Mouse (Mus musculus): ENCODE results near the gene Robo1. TPM values are rescaled to one million over a fixed set of nuclear protein-coding genes. Genes with fewer than 3 reads are reported as not detected.

The Robo1 gene
- polyA plus RNA-seq (2015; fragmentation: Nextera tagmentation; extraction: Ambion mirVana): 60.7 and 66.9 TPM in 2 replicates

- no peak within 1 kb of the TSS for H3K9ac ChIP-seq
- H3K4me3 ChIP-seq: no peak within 1 kb of the TSS
- no peak for ATAC-seq (replicated peaks)
- H3K36me3 ChIP-seq (replicated peaks): no peaks in the 10 kb centered on the region
- no peak within 1 kb of the TSS for H3K4me2 ChIP-seq
- WGBS: 69% methylated on average over 8 of the region's 8 CpGs
- no peaks in the 10 kb centered on the region for H3K9me3 ChIP-seq
- H3K4me1 ChIP-seq: no peaks in the 10 kb centered on the region
- H3K27me3 ChIP-seq (replicated peaks): no peaks in the 10 kb centered on the region
- H3K27ac ChIP-seq: no peak within 1 kb of the TSS
Observed at GRCm38 (mm10) chr16:72307537-72308330, at the start of gene Robo1. TSS of gene Robo1 (plus strand) at chr16:72308306.

DNA sequence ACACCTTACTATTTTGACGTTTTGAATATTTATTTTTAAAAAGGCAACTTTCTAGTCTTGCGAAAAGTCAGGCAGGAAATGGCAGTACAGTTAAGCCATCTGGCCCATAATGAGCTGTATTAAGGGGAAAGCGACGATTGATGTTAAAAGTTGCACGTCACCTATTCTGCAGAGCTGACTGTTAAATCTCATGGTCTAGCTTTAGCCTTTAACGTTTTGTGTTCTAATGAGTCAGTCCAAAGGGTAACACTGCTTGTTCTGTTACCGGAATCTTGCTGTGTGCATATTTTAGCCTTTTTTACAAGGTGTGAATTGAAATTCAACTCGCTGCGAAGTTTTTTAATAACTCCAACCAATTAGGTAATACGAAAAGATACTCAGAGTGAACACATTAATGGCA, 40.3 kb upstream of the Robo1 start:
- Histone ChIP-seq H3K27ac (no peak overlapping the region), H3K9ac (no peak overlapping the region), H3K27me3 (replicated peaks) (no peaks in the 10 kb centered on the region), H3K4me2 (no peak overlapping the region), H3K9me3 (no peaks in the 10 kb centered on the region), H3K36me3 (replicated peaks) (no peaks in the 10 kb centered on the region), H3K4me3 (no peak overlapping the region), H3K4me1 (no peaks in the 10 kb centered on the region)
- no peak for ATAC-seq (replicated peaks)
- whole genome bisulfite sequencing: 85% methylated on average over 10 of the region's 10 CpGs

- no peak overlapping the region for H3K27ac ChIP-seq
- no peaks in the 10 kb centered on the region for H3K36me3 ChIP-seq (replicated peaks)
- H3K4me1 ChIP-seq: no peaks in the 10 kb centered on the region
- no peak overlapping the region for H3K9ac ChIP-seq
- H3K4me2 ChIP-seq: no peak overlapping the region
- H3K9me3 ChIP-seq: no peaks in the 10 kb centered on the region
- ATAC-seq (replicated peaks): no peak
- H3K4me3 ChIP-seq: no peak overlapping the region
- no peaks in the 10 kb centered on the region for H3K27me3 ChIP-seq (replicated peaks)
- WGBS: 85% methylated on average over 3 of the region's 3 CpGs
Observed at GRCm38 (mm10) chr16:72276390-72277074, 31.6 kb upstream of the Robo1 start.

- no peak overlapping the region for H3K9ac ChIP-seq
- H3K4me3 ChIP-seq: no peak overlapping the region
- no peaks in the 10 kb centered on the region for H3K4me1 ChIP-seq
- no peaks in the 10 kb centered on the region for H3K36me3 ChIP-seq (replicated peaks)
- no peak for ATAC-seq (replicated peaks)
- 75% methylated on average over 6 of the region's 6 CpGs for WGBS
- H3K27ac ChIP-seq: no peak overlapping the region
- no peaks in the 10 kb centered on the region for H3K27me3 ChIP-seq (replicated peaks)
- no peak overlapping the region for H3K4me2 ChIP-seq
- H3K9me3 ChIP-seq: no peaks in the 10 kb centered on the region
Observed at GRCm38 (mm10) chr16:72308331-72308668, 194 bp downstream of the Robo1 start.

GRCm38 (mm10) chr16:72327321-72327720, 19.2 kb downstream of the Robo1 start:
- H3K4me1 ChIP-seq: no peaks in the 10 kb centered on the region
- 83% methylated on average over 8 of the region's 8 CpGs for WGBS
- no peaks in the 10 kb centered on the region for H3K27me3 ChIP-seq (replicated peaks)
- no peaks in the 10 kb centered on the region for H3K9me3 ChIP-seq
- no peak overlapping the region for H3K4me2 ChIP-seq
- H3K4me3 ChIP-seq: no peak overlapping the region
- H3K27ac ChIP-seq: no peak overlapping the region
- H3K36me3 ChIP-seq (replicated peaks): no peaks in the 10 kb centered on the region
- ATAC-seq (replicated peaks): no peak
- H3K9ac ChIP-seq: no peak overlapping the region

DNA sequence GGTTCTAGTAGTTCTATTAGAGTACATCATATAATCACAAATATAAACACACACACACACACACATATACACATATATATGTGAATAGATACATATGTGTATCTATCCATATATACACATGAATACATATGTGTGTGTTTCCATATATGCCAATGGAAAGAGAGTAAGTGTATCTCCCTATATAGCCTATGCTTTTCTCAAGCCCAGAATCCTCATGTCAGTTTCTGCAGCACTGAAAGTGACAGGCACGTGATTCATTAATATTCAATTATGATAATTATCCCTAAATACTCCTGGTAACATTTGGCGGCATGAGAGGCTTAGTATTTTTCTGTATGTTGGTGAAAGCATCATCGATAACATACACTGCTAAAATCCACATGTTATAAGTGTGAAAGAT, 20.5 kb downstream of the Robo1 start:
- no peak for ATAC-seq (replicated peaks)
- H3K36me3 ChIP-seq (replicated peaks): no peaks in the 10 kb centered on the region
- no peaks in the 10 kb centered on the region for H3K27me3 ChIP-seq (replicated peaks)
- no peak overlapping the region for H3K27ac ChIP-seq
- H3K9me3 ChIP-seq: no peaks in the 10 kb centered on the region
- 39% methylated on average over 3 of the region's 3 CpGs for WGBS
- no peaks in the 10 kb centered on the region for H3K4me1 ChIP-seq
- no peak overlapping the region for H3K9ac ChIP-seq
- no peak overlapping the region for H3K4me2 ChIP-seq
- no peak overlapping the region for H3K4me3 ChIP-seq

- H3K27ac ChIP-seq: no peak overlapping the region
- H3K4me2 ChIP-seq: no peak overlapping the region
- H3K9ac ChIP-seq: no peak overlapping the region
- no peak overlapping the region for H3K4me3 ChIP-seq
- WGBS: 78% methylated on average over 1 of the region's 1 CpGs
- 0 out of 2 replicates have a peak, but pooled peaks have one; percentile 54 for ATAC-seq (replicated peaks)
- H3K4me1 ChIP-seq: no peaks in the 10 kb centered on the region
- no peaks in the 10 kb centered on the region for H3K9me3 ChIP-seq
- H3K27me3 ChIP-seq (replicated peaks): no peaks in the 10 kb centered on the region
- H3K36me3 ChIP-seq (replicated peaks): no peaks in the 10 kb centered on the region
Observed at GRCm38 (mm10) chr16:72337757-72338156, 29.7 kb downstream of the Robo1 start.

DNA sequence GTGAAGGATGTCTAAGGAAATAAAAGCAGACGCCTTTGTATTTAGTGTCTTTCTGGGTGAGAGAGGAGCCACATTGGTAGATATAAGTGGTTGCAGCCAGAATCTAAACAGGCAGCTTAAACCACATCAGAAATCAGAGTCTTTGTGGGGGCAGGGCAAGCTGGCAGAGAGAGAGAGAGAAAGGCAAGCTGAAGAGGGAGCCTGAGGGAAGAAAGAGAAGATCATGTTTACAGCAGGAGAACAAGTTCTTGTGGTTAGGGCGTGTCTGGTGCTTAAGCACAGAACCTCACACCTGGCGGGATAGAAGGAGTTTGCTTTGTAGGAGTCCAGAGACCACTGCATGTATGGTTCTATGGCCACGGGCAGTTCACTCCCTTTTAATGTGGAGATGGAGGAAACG, 42.3 kb downstream of the Robo1 start:
- WGBS: 82% methylated on average over 5 of the region's 5 CpGs
- Histone ChIP-seq H3K27ac (no peak overlapping the region), H3K4me3 (no peak overlapping the region), H3K4me1 (peaks cover 2% of the 10 kb centered on the region; the same call in 1 of the 2 replicates), H3K4me2 (no peak overlapping the region), H3K27me3 (replicated peaks) (no peaks in the 10 kb centered on the region), H3K9ac (no peak overlapping the region), H3K36me3 (replicated peaks) (no peaks in the 10 kb centered on the region), H3K9me3 (no peaks in the 10 kb centered on the region)
- ATAC-seq (replicated peaks): no peak

DNA sequence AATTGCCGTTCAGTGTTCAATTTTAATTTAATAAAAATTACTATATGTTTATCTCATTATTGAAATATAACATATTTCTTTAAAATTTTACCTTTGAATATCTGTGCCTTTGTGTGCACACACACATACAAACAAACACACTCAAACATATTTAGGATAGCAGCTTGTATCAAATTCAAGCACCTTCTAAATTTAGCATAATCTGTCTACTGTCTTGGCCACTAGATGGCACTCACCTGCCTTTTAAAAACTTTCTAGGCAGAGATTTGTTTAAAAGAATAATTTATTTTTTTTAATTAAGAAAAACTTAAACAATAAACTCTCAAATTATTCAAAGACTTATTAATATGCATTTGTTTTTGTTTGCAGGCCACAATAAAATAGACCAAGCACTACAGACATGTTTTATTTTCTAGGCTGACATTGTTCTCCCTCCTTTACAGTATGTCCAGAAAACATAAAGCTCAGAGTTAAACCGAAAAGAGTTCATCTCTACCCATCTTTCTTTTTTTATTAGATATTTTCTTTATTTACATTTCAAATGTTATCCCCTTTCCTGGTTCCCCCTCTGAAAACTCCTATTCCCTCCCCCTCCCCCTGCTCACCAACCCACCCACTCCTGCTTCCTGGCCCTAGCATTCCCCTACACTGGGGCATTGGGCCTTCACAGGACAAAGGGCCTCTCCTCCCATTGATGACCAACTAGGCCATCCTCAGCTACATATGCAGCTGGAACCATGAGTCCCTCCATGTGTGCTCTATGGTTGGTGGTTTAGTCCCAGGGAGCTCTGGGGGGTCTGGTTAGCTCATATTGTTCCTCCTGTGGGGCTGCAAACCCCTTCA, 48.6 kb downstream of the Robo1 start:
- WGBS: 75% methylated on average over 2 of the region's 2 CpGs

GRCm38 (mm10) chr16:72376896-72377295, 68.8 kb downstream of the Robo1 start:
- no peak for ATAC-seq (replicated peaks)
- Histone ChIP-seq H3K4me2 (no peak overlapping the region), H3K27ac (no peak overlapping the region), H3K27me3 (replicated peaks) (no peaks in the 10 kb centered on the region), H3K4me3 (no peak overlapping the region), H3K9me3 (no peaks in the 10 kb centered on the region), H3K36me3 (replicated peaks) (no peaks in the 10 kb centered on the region), H3K9ac (no peak overlapping the region), H3K4me1 (no peaks in the 10 kb centered on the region)
- 74% methylated on average over 5 of the region's 5 CpGs for WGBS

More for the DNA sequence above, 48.6 kb downstream of the Robo1 start:
- peaks cover 4% of the 10 kb centered on the region; the same call in 1 of the 2 replicates for H3K4me1 ChIP-seq
- no peaks in the 10 kb centered on the region for H3K27me3 ChIP-seq (replicated peaks)
- no peak overlapping the region for H3K9ac ChIP-seq
- ATAC-seq (replicated peaks): no peak
- no peaks in the 10 kb centered on the region for H3K36me3 ChIP-seq (replicated peaks)
- no peaks in the 10 kb centered on the region for H3K9me3 ChIP-seq
- no peak overlapping the region for H3K4me2 ChIP-seq
- no peak overlapping the region for H3K27ac ChIP-seq
- H3K4me3 ChIP-seq: no peak overlapping the region

DNA sequence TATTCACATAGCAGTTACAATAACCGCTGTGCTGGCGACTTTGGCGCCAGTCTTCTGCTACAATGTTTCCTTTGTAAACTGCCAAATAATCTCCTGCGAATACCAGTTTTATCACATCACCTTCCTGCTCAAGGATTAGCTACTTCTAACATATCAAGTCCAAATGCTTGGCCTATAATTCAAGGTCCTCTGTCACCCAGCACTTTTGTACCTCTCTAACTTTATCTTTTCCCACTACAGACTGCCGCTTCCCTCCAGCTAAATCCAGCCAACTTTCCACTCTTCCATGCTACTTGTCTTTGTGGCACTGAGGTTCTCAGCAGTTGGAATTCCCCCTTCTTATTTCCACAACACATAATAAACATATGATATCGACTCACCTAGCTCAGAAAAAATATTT, 73.7 kb downstream of the Robo1 start:
- no peak for ATAC-seq (replicated peaks)
- Histone ChIP-seq H3K4me1 (no peaks in the 10 kb centered on the region), H3K4me3 (no peak overlapping the region), H3K9ac (no peak overlapping the region), H3K9me3 (no peaks in the 10 kb centered on the region), H3K27ac (no peak overlapping the region), H3K4me2 (no peak overlapping the region), H3K36me3 (replicated peaks) (no peaks in the 10 kb centered on the region), H3K27me3 (replicated peaks) (no peaks in the 10 kb centered on the region)
- 90% methylated on average over 6 of the region's 6 CpGs for WGBS

DNA sequence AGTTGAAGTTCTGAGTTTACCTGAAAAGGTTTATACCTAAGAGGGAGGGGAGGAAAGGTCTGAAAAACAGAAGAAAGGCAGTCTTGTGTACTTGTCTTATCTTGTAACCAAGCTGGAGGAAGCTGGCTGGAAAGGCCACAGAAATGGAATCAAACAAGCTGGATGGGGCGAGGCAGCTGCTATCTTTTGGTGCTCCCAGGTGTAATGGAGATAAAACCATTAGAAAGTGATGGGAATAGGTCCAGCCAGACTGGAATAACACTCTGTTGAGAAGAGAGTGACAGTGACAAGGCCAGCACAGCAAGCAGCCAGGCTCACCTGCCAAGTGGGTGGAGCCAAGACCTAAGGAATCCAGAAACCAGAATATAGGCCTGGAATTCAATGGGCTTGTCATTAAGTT, 75.5 kb downstream of the Robo1 start:
- H3K27ac ChIP-seq: no peak overlapping the region
- H3K9me3 ChIP-seq: no peaks in the 10 kb centered on the region
- H3K4me2 ChIP-seq: no peak overlapping the region
- ATAC-seq (replicated peaks): no peak
- H3K4me3 ChIP-seq: no peak overlapping the region
- H3K36me3 ChIP-seq (replicated peaks): no peaks in the 10 kb centered on the region
- H3K4me1 ChIP-seq: no peaks in the 10 kb centered on the region
- H3K27me3 ChIP-seq (replicated peaks): no peaks in the 10 kb centered on the region
- 77% methylated on average over 1 of the region's 1 CpGs for WGBS
- H3K9ac ChIP-seq: no peak overlapping the region

Data from midbrain, embryonic 15.5 days (tissue).